Mouse (Mus musculus) left cerebral cortex, adult 18-20 months (tissue): ENCODE measurements around the gene Urm1. TPM values are rescaled to one million over a fixed set of nuclear protein-coding genes. Genes with fewer than 3 reads are reported as not detected.
A peak's percentile ranks its signal among the peaks of the same experiment; 100 is the strongest.

ENCODE experiments used
- DNase-seq, 2 experiments: peaks; one replicate each; pipeline ENCODE4 v3.0.0; 2021 to 2022; ENCODE audit warnings: low spot score in 2 of 2, mixed read lengths in 1 of 2
- total RNA-seq, 2 experiments: library from RNA; stranded (reverse); gene quantifications; 2 replicates each; pipeline ENCODE4 v1.2.3; 2021

Gene Urm1
- total RNA-seq, 2 experiments from 2014 or later: 48.1 to 49.6 TPM

- DNase-seq: peak; percentile 95 to 97
These were observed 7.2 kb downstream of the Urm1 start for GRCm38 (mm10) chr2:29826926-29827708.

GRCm38 (mm10) chr2:29827709-29828024 lies 7.8 kb downstream of the Urm1 start:
- no peak for DNase-seq

- no peak for DNase-seq
These were observed 11.2 kb downstream of the Urm1 start for GRCm38 (mm10) chr2:29831106-29831505.

GRCm38 (mm10) chr2:29833796-29834195 lies 13.9 kb downstream of the Urm1 start:
- no peak for DNase-seq

GRCm38 (mm10) chr2:29835391-29835899 lies 15.6 kb downstream of the Urm1 start:
- DNase-seq: no peak

GRCm38 (mm10) chr2:29839460-29839859 lies 19.6 kb downstream of the Urm1 start:
- DNase-seq: no peak

GRCm38 (mm10) chr2:29843231-29844105 lies 23.6 kb downstream of the Urm1 start:
- DNase-seq: peak; percentile 38 to 44

- no peak for DNase-seq
These were observed 24.2 kb downstream of the Urm1 start for GRCm38 (mm10) chr2:29844115-29844514.

GRCm38 (mm10) chr2:29844661-29845060 lies 24.8 kb downstream of the Urm1 start:
- DNase-seq: no peak

- no peak for DNase-seq
These were observed 25.8 kb downstream of the Urm1 start for GRCm38 (mm10) chr2:29845636-29846035.

- DNase-seq: peak in 1 of 2 experiments; percentile 38
These were observed 26.4 kb downstream of the Urm1 start for GRCm38 (mm10) chr2:29846061-29846853.

- no peak for DNase-seq
These were observed 27.0 kb downstream of the Urm1 start for GRCm38 (mm10) chr2:29846911-29847310.

GRCm38 (mm10) chr2:29849041-29849440 lies 29.2 kb downstream of the Urm1 start:
- DNase-seq: no peak

- DNase-seq: no peak
These were observed 30.1 kb downstream of the Urm1 start for GRCm38 (mm10) chr2:29849841-29850480.

GRCm38 (mm10) chr2:29852957-29853485 lies 33.1 kb downstream of the Urm1 start:
- DNase-seq: no peak

GRCm38 (mm10) chr2:29853736-29854135 lies 33.9 kb downstream of the Urm1 start:
- no peak for DNase-seq

- DNase-seq: no peak
These were observed 35.8 kb downstream of the Urm1 start for GRCm38 (mm10) chr2:29855585-29856210.

GRCm38 (mm10) chr2:29856451-29857260 lies 36.8 kb downstream of the Urm1 start:
- no peak for DNase-seq

- no peak for DNase-seq
These were observed 37.5 kb downstream of the Urm1 start for GRCm38 (mm10) chr2:29857341-29857740.
